Mouse (Mus musculus) lung, postnatal 0 days (tissue): ENCODE results near the gene Vps8. TPM values are rescaled to one million over a fixed set of nuclear protein-coding genes. Genes with fewer than 3 reads are reported as not detected.

Experiments used
- ATAC-seq: fragments of 200-750 bp; cut with Nextera tagmentation; 2 replicates; pipeline ENCODE4 v1.8.0; 2017; ENCODE audit warnings: moderate library complexity
- DNase-seq: peaks from one replicate; pipeline ENCODE4 v3.0.0-alpha.2; 2016; ENCODE audit warnings: low spot score
- H3K27ac ChIP-seq: fragments of 300-500 bp; sonication (generic); 2 replicates; pipeline ENCODE4 v1.5.1; 2014; ENCODE audit warnings: antibody characterized with exemption, mild to moderate bottlenecking, low read length, mixed read lengths
- H3K27me3 ChIP-seq: fragments of 300-500 bp; sonication (generic); replicated peaks from 2 replicates; pipeline ENCODE4 v1.6.1; 2014; ENCODE audit warnings: low read length, mixed read lengths; ENCODE audit not compliant: insufficient read depth
- H3K36me3 ChIP-seq: fragments of 300-500 bp; sonication (generic); 2 replicates; pipeline ENCODE4 v1.6.1; 2014; ENCODE audit warnings: low read length, mixed read lengths; ENCODE audit not compliant: insufficient read depth
- H3K4me1 ChIP-seq: fragments of 300-500 bp; sonication (generic); 2 replicates; pipeline ENCODE4 v1.6.1; 2014; ENCODE audit warnings: antibody characterized with exemption, low read depth, low read length, mixed read lengths; ENCODE audit not compliant: insufficient read depth
- H3K4me2 ChIP-seq: fragments of 300-500 bp; sonication (generic); replicated peaks from 2 replicates; pipeline ENCODE4 v1.6.1; 2014; ENCODE audit warnings: low read depth, mild to moderate bottlenecking, low read length, moderate library complexity, mixed read lengths
- H3K4me3 ChIP-seq: fragments of 300-500 bp; sonication (generic); 2 replicates; pipeline ENCODE4 v1.5.1; 2014; ENCODE audit warnings: low read depth, low read length
- H3K9ac ChIP-seq: fragments of 300-500 bp; sonication (generic); replicated peaks from 2 replicates; pipeline ENCODE4 v1.6.1; 2014; ENCODE audit warnings: low read depth, mild to moderate bottlenecking
- H3K9me3 ChIP-seq: fragments of 300-500 bp; sonication (generic); 2 replicates; pipeline ENCODE4 v1.6.1; 2016; ENCODE audit warnings: low read length, mixed read lengths
- CTCF ChIP-seq: IDR thresholded peaks from 2 replicates; pipeline ENCODE4 v1.5.1; 2016; ENCODE audit warnings: antibody characterized with exemption, mild to moderate bottlenecking
- EP300 ChIP-seq: IDR thresholded peaks from 2 replicates; pipeline ENCODE4 v1.6.1; 2016; ENCODE audit warnings: antibody characterized with exemption, mild to moderate bottlenecking, control low read depth
- WGBS: fragments of 180-500 bp; shearing (Covaris S2); extraction: QIAGEN DNeasy Blood & Tissue Kit; methylation state at CpG from one replicate; pipeline ENCODE4 v1.1.7; 2014; 5-methylcytosine and 5-hydroxymethylcytosine counted together
- polyA plus RNA-seq: library from polyadenylated mRNA; unstranded; fragments of >200 nt; fragmentation: Nextera tagmentation; extraction: Ambion mirVana; gene quantifications from 2 replicates; pipeline ENCODE4 v1.2.1, GENCODE M21; 2015

The Vps8 gene
- polyA plus RNA-seq, 1 experiment from 2014 or later, result 9.3 TPM

DNA sequence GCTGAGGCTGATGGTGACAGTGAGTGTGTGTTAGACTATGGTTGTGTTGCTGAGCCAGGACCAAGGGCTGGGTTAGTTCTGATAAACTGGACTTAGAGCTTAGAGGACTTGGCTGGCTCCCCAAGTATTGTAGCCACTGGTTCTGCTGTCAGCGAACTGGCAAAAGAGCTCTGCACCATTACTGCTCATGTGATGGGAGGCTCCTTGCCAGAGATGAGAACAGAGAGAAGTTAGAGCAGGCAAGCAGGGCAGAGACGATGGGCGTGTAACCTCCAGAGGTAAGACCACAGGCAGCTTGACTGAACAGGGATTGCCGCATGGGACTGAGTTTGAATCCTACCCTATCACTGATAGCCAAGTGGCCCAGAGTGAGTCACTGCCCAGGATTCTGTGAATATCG is 220.0 kb downstream of the Vps8 start:
- H3K27me3 ChIP-seq, result no peaks in the 10 kb centered on the region
- H3K27ac ChIP-seq, result no peak overlapping the region
- no peaks in the 10 kb centered on the region for H3K9me3 ChIP-seq
- H3K4me2 ChIP-seq, result no peak overlapping the region
- WGBS, result 83% methylated on average over 5 of the region's 5 CpGs
- no peak overlapping the region for H3K9ac ChIP-seq
- no peaks in the 10 kb centered on the region for H3K36me3 ChIP-seq
- peaks cover 16% of the 10 kb centered on the region; the same call in 1 of the 2 replicates for H3K4me1 ChIP-seq
- DNase-seq, result no peak
- ATAC-seq, result no peak
- no peak overlapping the region for H3K4me3 ChIP-seq
- TF ChIP-seq CTCF, result no peak
- no peak for TF ChIP-seq EP300

DNA sequence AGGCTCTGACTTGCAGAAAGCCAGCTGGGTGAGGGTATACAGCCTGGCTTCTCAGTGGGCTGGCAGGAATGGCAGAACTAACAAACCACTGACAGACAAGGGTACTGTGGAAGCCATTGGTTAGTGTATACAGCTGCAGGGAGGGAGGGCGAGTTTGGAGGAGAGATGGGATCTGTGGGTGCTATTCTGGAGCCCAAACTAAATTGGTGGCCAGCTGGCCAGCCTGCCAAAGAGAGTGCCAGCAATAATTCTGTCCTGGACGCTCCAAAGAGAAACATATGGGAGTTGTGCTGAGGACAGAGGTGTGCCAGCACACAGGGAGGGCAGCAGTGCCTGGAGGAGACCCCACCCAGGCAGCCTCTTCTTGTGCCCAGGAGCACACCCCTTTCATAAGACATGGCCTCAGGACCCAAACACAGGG is 220.7 kb downstream of the Vps8 start:
- TF ChIP-seq EP300 (no peak), CTCF (no peak)
- ATAC-seq (no peak), DNase-seq (no peak)
- H3K27me3 ChIP-seq, result no peaks in the 10 kb centered on the region
- H3K27ac ChIP-seq, result peak overlapping the region; percentile 57; the same call in 1 of the 2 replicates
- no peaks in the 10 kb centered on the region for H3K36me3 ChIP-seq
- H3K4me3 ChIP-seq, result no peak overlapping the region
- H3K4me1 ChIP-seq, result peaks cover 16% of the 10 kb centered on the region; the same call in 1 of the 2 replicates
- H3K4me2 ChIP-seq, result peak overlapping the region; percentile 17; the same call in 1 of the 2 replicates
- no peaks in the 10 kb centered on the region for H3K9me3 ChIP-seq
- H3K9ac ChIP-seq, result no peak overlapping the region
- WGBS, result 86% methylated on average over 2 of the region's 2 CpGs

DNA sequence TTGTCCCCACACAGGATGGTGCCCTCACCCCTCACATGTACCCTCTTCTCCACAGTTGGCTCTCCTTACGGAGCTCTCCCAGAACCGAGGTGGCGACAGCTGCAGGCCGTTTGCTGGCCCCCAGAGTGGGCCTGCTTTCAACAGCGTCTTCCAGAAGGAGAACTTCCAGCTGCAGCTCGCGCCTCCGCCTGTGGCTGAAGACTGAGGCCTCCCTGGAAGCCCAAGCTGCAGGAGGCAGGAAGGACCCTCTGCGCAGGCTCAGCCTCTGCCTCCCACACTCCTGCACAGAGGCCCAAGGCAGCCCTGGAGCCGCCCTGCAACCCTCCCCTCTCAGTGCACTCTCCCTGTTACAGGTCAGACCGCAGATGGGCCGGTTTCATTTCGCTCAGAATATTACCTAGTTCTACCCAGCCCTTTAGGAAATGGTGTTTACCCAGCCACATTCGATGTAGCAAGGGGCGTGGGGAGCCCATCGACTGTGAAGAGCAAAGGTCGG is 221.2 kb downstream of the Vps8 start:
- Histone ChIP-seq H3K9ac (no peak overlapping the region), H3K27ac (peak overlapping the region; percentile 57; the same call in 1 of the 2 replicates), H3K4me3 (no peak overlapping the region)

DNA sequence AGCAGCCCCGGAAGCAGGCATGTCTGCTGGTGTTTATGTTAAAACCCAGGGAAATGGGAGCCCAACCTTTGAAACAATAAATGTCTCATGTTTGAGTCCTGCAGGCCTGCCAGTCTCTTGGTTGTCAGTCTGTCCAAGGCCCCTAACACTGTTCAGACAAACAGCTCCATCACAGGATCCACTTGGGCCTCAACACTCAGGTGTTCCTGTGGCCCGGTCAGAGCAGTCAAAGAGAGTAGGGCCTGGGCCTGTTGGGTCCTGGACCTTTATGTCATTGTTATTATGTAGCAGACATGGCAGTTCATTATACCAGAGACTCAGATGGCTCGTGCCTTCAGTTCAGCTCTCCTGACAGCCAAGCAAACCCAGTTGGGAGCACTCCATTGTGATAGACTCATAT is 221.7 kb downstream of the Vps8 start:
- WGBS, result 65% methylated on average over 3 of the region's 3 CpGs
- Histone ChIP-seq H3K4me3 (no peak overlapping the region), H3K4me2 (peak overlapping the region; percentile 17; the same call in 1 of the 2 replicates), H3K4me1 (peaks cover 16% of the 10 kb centered on the region; the same call in 1 of the 2 replicates), H3K27me3 (no peaks in the 10 kb centered on the region), H3K9ac (no peak overlapping the region), H3K9me3 (no peaks in the 10 kb centered on the region), H3K27ac (peak overlapping the region; percentile 51; the same call in 1 of the 2 replicates), H3K36me3 (no peaks in the 10 kb centered on the region)
- TF ChIP-seq EP300 (no peak), CTCF (no peak)
- ATAC-seq (no peak; the same call in 1 of the 2 replicates), DNase-seq (no peak)

More for the DNA sequence above, 221.2 kb downstream of the Vps8 start:
- WGBS, result 20% methylated on average over 17 of the region's 17 CpGs
- no peaks in the 10 kb centered on the region for H3K27me3 ChIP-seq
- TF ChIP-seq EP300 (no peak), CTCF (0 out of 2 replicates have a peak, but pooled peaks have one; percentile 11)
- no peaks in the 10 kb centered on the region for H3K36me3 ChIP-seq
- DNase-seq (peak; percentile 69), ATAC-seq (peak; percentile 52)
- peaks cover 16% of the 10 kb centered on the region; the same call in 1 of the 2 replicates for H3K4me1 ChIP-seq
- H3K9me3 ChIP-seq, result no peaks in the 10 kb centered on the region
- H3K4me2 ChIP-seq, result peak overlapping the region; percentile 17; the same call in 1 of the 2 replicates

DNA sequence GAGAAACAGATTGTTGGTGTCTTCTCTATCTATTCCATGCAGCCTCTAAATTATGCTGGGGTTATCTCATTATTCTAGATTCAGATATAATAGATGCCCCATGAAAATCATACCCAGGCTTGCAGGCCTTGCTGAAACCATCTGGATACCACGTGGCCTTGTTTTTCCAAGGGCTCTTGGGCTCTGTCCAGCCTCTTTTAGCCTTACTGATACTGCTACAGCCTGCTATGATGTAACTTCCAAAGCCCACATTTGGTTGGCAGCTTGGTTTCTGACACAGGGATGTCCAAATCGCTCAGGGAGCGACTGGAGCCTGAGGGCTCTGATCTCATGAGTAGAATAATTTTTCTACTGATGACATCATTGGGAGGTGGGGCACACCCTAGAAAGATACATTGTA is 223.0 kb downstream of the Vps8 start:
- H3K4me3 ChIP-seq, result no peak overlapping the region
- H3K4me1 ChIP-seq, result peaks cover 16% of the 10 kb centered on the region; the same call in 1 of the 2 replicates
- H3K4me2 ChIP-seq, result no peak overlapping the region
- no peak for TF ChIP-seq EP300
- no peak overlapping the region for H3K27ac ChIP-seq
- ATAC-seq, result no peak
- H3K27me3 ChIP-seq, result no peaks in the 10 kb centered on the region
- whole genome bisulfite sequencing, result 81% methylated on average over 3 of the region's 3 CpGs
- DNase-seq, result no peak
- no peaks in the 10 kb centered on the region for H3K36me3 ChIP-seq
- no peak overlapping the region for H3K9ac ChIP-seq
- no peaks in the 10 kb centered on the region for H3K9me3 ChIP-seq

DNA sequence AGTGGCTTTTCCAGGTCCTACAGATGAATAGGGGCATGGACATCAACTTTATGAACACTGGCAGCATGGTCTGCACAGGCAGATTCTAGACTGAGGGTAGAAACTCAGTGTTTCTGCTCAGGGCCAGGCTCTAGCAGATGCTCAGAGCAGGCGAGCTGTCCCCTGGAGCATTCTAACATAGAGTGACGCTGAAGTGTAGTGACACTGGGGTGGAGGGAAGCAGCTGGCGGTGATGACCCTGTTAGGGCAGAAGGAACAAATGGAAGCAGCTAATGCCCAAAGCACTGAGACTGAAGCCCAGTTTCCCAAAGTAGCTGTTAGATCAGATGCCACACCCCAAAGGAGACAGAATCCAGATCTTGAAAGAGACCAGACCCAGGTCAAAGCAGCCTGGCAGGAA is 223.6 kb downstream of the Vps8 start:
- WGBS, result 71% methylated on average over 3 of the region's 3 CpGs
- DNase-seq (no peak), ATAC-seq (no peak)
- TF ChIP-seq EP300 (no peak), CTCF (no peak)
- no peak overlapping the region for H3K4me2 ChIP-seq
- no peak overlapping the region for H3K27ac ChIP-seq
- no peaks in the 10 kb centered on the region for H3K9me3 ChIP-seq
- H3K36me3 ChIP-seq, result no peaks in the 10 kb centered on the region
- no peaks in the 10 kb centered on the region for H3K27me3 ChIP-seq
- H3K4me3 ChIP-seq, result no peak overlapping the region
- H3K4me1 ChIP-seq, result peaks cover 12% of the 10 kb centered on the region; the same call in 1 of the 2 replicates
- no peak overlapping the region for H3K9ac ChIP-seq
